Mouse (Mus musculus): ENCODE results near the gene Borcs5. TPM values are rescaled to one million over a fixed set of nuclear protein-coding genes. Genes with fewer than 3 reads are reported as not detected.

Borcs5 gene
- polyA plus RNA-seq, 1 experiment from 2014 or later = 43.6 TPM

- Histone ChIP-seq H3K36me3 (no peaks in the 10 kb centered on the region), H3K9ac (no peak overlapping the region), H3K4me2 (no peak overlapping the region), H3K4me1 (replicated peaks) (no peaks in the 10 kb centered on the region; the same call in 1 of the 2 replicates), H3K4me3 (no peak overlapping the region), H3K27me3 (no peaks in the 10 kb centered on the region), H3K9me3 (no peaks in the 10 kb centered on the region), H3K27ac (replicated peaks) (no peak overlapping the region)
- 75% methylated on average over 13 of the region's 13 CpGs for WGBS
- ATAC-seq (ENCODE audit: low FRiP score, low read depth) = no peak
Measured at GRCm38 (mm10) chr6:134611896-134612295, 27.4 kb upstream of the Borcs5 start.

GRCm38 (mm10) chr6:134614322-134614721 lies 25.0 kb upstream of the Borcs5 start:
- no peak for ATAC-seq (ENCODE audit: low FRiP score, low read depth)
- no peaks in the 10 kb centered on the region for H3K27me3 ChIP-seq
- H3K4me2 ChIP-seq = no peak overlapping the region
- H3K4me1 ChIP-seq (replicated peaks) = no peaks in the 10 kb centered on the region; the same call in 1 of the 2 replicates
- H3K4me3 ChIP-seq = no peak overlapping the region
- H3K27ac ChIP-seq (replicated peaks) = no peak overlapping the region
- 85% methylated on average over 4 of the region's 4 CpGs for WGBS
- H3K9ac ChIP-seq = no peak overlapping the region
- no peaks in the 10 kb centered on the region for H3K9me3 ChIP-seq
- no peaks in the 10 kb centered on the region for H3K36me3 ChIP-seq

- Histone ChIP-seq H3K4me3 (no peak overlapping the region), H3K36me3 (no peaks in the 10 kb centered on the region), H3K9me3 (no peaks in the 10 kb centered on the region), H3K4me2 (peak overlapping the region; percentile 43), H3K4me1 (replicated peaks) (no peaks in the 10 kb centered on the region; the same call in 1 of the 2 replicates), H3K9ac (no peak overlapping the region), H3K27me3 (no peaks in the 10 kb centered on the region), H3K27ac (replicated peaks) (no peak overlapping the region)
- WGBS = 21% methylated on average over 16 of the region's 16 CpGs
- ATAC-seq (ENCODE audit: low FRiP score, low read depth) = peak; percentile 71
Measured at GRCm38 (mm10) chr6:134614723-134615648, 24.3 kb upstream of the Borcs5 start.

DNA sequence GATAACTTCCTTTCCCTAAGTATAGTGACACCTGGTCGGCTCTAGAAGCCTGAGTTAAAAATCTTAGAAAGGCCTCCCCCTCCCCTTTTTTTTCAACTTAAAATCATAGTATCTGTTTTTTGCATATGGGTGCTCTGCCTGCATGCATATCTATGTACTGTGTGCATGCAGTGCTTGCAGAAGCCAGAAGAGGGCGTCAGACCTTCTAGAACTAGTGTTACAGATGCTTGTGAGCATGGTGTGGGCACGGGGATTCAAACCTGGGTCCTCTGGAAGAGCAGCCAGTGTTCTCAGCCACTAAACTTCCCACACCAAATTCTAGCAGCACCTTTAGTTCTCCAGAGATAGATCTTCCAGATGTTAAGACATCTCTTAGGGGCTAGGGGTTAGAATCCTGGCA lies 21.7 kb upstream of the Borcs5 start:
- no peak overlapping the region for H3K9ac ChIP-seq
- no peak overlapping the region for H3K4me3 ChIP-seq
- H3K27me3 ChIP-seq = no peaks in the 10 kb centered on the region
- no peak overlapping the region for H3K27ac ChIP-seq (replicated peaks)
- H3K4me2 ChIP-seq = no peak overlapping the region
- H3K4me1 ChIP-seq (replicated peaks) = no peaks in the 10 kb centered on the region; the same call in 1 of the 2 replicates
- H3K36me3 ChIP-seq = no peaks in the 10 kb centered on the region
- H3K9me3 ChIP-seq = no peaks in the 10 kb centered on the region
- no peak for ATAC-seq (ENCODE audit: low FRiP score, low read depth)
- 56% methylated on average over 3 of the region's 3 CpGs for WGBS

DNA sequence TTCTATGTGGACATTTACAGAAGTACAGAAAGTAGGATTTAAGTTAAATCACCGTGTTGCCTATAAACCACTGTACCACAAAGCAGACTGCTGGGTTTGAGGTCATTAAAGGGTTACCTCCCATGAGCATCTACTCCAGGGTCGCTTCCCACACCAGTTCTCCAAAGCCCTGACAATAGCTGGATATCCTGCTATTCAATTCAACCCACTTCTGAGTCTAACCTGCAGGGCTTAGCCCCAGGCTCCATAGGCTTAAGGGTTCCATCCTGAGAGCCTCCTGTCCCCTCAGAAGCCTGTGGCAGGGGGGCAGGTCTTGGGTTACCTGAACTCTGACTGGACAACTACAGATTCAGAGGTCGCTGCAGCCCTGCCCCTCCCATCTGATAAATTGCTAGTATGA lies 19.2 kb upstream of the Borcs5 start:
- H3K27ac ChIP-seq (replicated peaks) = no peak overlapping the region
- 76% methylated on average over 3 of the region's 3 CpGs for WGBS
- H3K4me3 ChIP-seq = no peak overlapping the region
- no peak for ATAC-seq (ENCODE audit: low FRiP score, low read depth)
- no peak overlapping the region for H3K4me2 ChIP-seq
- H3K9ac ChIP-seq = no peak overlapping the region
- no peaks in the 10 kb centered on the region for H3K9me3 ChIP-seq
- H3K27me3 ChIP-seq = no peaks in the 10 kb centered on the region
- no peaks in the 10 kb centered on the region for H3K4me1 ChIP-seq (replicated peaks)
- no peaks in the 10 kb centered on the region for H3K36me3 ChIP-seq

GRCm38 (mm10) chr6:134620846-134621551 lies 18.3 kb upstream of the Borcs5 start:
- Histone ChIP-seq H3K4me1 (replicated peaks) (no peaks in the 10 kb centered on the region), H3K9me3 (no peaks in the 10 kb centered on the region), H3K27ac (replicated peaks) (no peak overlapping the region), H3K4me2 (no peak overlapping the region), H3K27me3 (no peaks in the 10 kb centered on the region), H3K9ac (no peak overlapping the region), H3K4me3 (no peak overlapping the region), H3K36me3 (no peaks in the 10 kb centered on the region)
- ATAC-seq (ENCODE audit: low FRiP score, low read depth) = no peak
- WGBS = 66% methylated on average over 6 of the region's 6 CpGs

DNA sequence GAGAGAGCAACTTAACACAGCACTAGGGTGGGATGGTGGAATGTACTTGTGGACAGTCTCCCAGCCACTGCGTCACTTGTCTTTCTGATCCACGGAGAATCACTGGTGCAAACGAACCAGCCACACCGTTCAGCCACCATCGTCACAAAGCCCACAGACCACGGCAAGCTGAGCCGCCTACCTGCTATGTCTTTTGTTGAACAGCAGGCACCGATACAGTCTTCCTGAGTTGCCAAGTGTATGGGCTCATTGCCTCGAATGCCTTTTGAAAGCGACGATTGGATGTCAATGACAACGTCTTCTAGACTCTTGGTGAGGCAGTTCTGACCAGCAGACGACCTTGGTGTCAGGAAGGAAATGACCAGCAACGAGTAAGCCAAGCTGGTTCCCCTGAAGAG lies 17.8 kb upstream of the Borcs5 start:
- H3K27me3 ChIP-seq = no peaks in the 10 kb centered on the region
- H3K9me3 ChIP-seq = no peaks in the 10 kb centered on the region
- no peak overlapping the region for H3K9ac ChIP-seq
- H3K4me3 ChIP-seq = no peak overlapping the region
- no peak overlapping the region for H3K27ac ChIP-seq (replicated peaks)
- no peak for ATAC-seq (ENCODE audit: low FRiP score, low read depth)
- 81% methylated on average over 14 of the region's 14 CpGs for WGBS
- no peaks in the 10 kb centered on the region for H3K36me3 ChIP-seq
- H3K4me2 ChIP-seq = no peak overlapping the region
- H3K4me1 ChIP-seq (replicated peaks) = no peaks in the 10 kb centered on the region

DNA sequence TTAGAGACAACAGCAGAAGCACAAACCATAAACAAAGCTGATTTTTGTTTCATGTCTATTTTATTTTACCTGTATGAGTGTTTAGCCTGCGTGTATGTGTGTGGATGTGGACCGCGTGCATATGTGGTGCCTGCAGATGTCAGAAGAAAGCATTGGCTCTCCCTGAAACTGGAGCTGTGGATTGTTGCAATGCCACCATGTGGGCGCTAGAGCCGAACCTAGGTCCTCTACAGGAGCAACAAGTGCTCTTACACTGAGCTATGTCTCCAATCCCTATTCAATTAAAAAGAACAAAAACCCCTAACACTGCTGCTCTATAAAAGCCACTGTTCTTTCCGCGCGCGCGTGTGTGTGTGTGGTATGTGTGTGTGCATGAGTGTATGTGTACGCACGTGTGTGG lies 13.9 kb upstream of the Borcs5 start:
- Histone ChIP-seq H3K4me2 (no peak overlapping the region), H3K4me1 (replicated peaks) (no peaks in the 10 kb centered on the region), H3K9ac (no peak overlapping the region), H3K27me3 (no peaks in the 10 kb centered on the region; the same call in 1 of the 2 replicates), H3K9me3 (no peaks in the 10 kb centered on the region), H3K4me3 (no peak overlapping the region), H3K27ac (replicated peaks) (no peak overlapping the region), H3K36me3 (no peaks in the 10 kb centered on the region)
- WGBS = 66% methylated on average over 12 of the region's 12 CpGs
- ATAC-seq (ENCODE audit: low FRiP score, low read depth) = no peak

- WGBS = 94% methylated on average over 1 of the region's 1 CpGs
- H3K4me3 ChIP-seq = no peak overlapping the region
- H3K27me3 ChIP-seq = peaks cover 10% of the 10 kb centered on the region; the same call in 1 of the 2 replicates
- no peaks in the 10 kb centered on the region for H3K4me1 ChIP-seq (replicated peaks)
- no peaks in the 10 kb centered on the region for H3K9me3 ChIP-seq
- no peak overlapping the region for H3K27ac ChIP-seq (replicated peaks)
- H3K9ac ChIP-seq = no peak overlapping the region
- H3K4me2 ChIP-seq = no peak overlapping the region
- no peak for ATAC-seq (ENCODE audit: low FRiP score, low read depth)
- no peaks in the 10 kb centered on the region for H3K36me3 ChIP-seq
Measured at GRCm38 (mm10) chr6:134626564-134626963, 12.7 kb upstream of the Borcs5 start.

GRCm38 (mm10) chr6:134630447-134630846 lies 8.9 kb upstream of the Borcs5 start:
- 70% methylated on average over 9 of the region's 9 CpGs for WGBS

GRCm38 (mm10) chr6:134631947-134632687 lies 7.2 kb upstream of the Borcs5 start, which contains the start of gene Mansc1:
Gene Mansc1, minus strand, starts transcription at chr6:134632488.
- ATAC-seq (ENCODE audit: low FRiP score, low read depth) = peak; percentile 27; the same call in 1 of the 2 replicates
- Histone ChIP-seq H3K9ac (peak within 1 kb of the TSS; percentile 34), H3K9me3 (no peaks in the 10 kb centered on the region), H3K27me3 (peaks cover 11% of the 10 kb centered on the region; the same call in 1 of the 2 replicates), H3K4me2 (peak within 1 kb of the TSS; percentile 93), H3K4me3 (peak within 1 kb of the TSS; percentile 46), H3K36me3 (no peaks in the 10 kb centered on the region), H3K4me1 (replicated peaks) (peaks cover 9% of the 10 kb centered on the region; the same call in 1 of the 2 replicates), H3K27ac (replicated peaks) (no peak within 1 kb of the TSS)
- WGBS = under 1% methylated on average over 46 of the region's 46 CpGs

More at GRCm38 (mm10) chr6:134630447-134630846, 8.9 kb upstream of the Borcs5 start:
- Histone ChIP-seq H3K27me3 (peaks cover 11% of the 10 kb centered on the region; the same call in 1 of the 2 replicates), H3K4me1 (replicated peaks) (peaks cover 9% of the 10 kb centered on the region; the same call in 1 of the 2 replicates), H3K27ac (replicated peaks) (no peak overlapping the region), H3K4me3 (no peak overlapping the region), H3K9me3 (no peaks in the 10 kb centered on the region), H3K36me3 (no peaks in the 10 kb centered on the region), H3K9ac (no peak overlapping the region), H3K4me2 (no peak overlapping the region)
- no peak for ATAC-seq (ENCODE audit: low FRiP score, low read depth)

All from hindbrain, embryonic 15.5 days (tissue).